Mouse (Mus musculus): ENCODE data around the gene Tdrkh.
A peak's percentile ranks its signal among the peaks of the same experiment; 100 is the strongest.

Tdrkh gene

DNA sequence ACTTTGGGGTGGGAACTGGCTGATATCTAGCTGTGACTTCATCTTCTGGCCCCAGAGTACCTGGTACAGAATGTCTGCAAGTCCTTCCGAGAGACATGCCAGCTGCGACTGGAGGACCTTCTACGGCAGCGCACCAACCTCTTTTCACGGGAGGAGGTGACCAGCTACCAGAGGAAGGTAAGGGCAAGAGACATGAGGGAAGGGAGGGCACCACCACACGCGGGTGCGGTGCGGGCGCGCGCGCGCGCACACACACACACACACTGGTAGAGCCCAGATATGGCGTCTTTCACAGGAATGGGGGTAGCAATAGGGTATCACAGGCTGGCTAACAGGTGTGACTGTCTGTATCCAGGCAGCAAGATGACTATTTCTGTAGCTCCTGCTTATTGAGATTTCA, 23.7 kb upstream of the Tdrkh start:
- no peak for DNase-seq (ENCODE audit: low spot score)

DNA sequence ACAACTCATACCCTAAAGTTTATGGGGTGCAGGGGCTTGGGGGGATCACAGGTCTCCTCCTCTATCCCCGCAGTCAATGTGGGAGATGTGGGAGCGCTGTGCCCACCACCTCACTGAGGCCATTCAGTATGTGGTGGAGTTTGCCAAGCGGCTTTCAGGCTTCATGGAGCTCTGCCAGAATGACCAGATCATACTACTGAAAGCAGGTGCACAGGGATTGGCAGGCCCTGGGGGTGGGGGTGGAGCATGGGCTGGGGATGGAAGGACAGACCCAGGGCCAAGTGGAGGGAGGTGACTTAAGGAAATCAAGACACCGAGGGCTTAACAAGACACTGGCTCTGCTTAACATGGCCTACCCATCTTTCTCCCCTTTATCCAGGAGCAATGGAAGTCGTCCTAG, 22.1 kb upstream of the Tdrkh start:
- no peak for DNase-seq (ENCODE audit: low spot score)

DNA sequence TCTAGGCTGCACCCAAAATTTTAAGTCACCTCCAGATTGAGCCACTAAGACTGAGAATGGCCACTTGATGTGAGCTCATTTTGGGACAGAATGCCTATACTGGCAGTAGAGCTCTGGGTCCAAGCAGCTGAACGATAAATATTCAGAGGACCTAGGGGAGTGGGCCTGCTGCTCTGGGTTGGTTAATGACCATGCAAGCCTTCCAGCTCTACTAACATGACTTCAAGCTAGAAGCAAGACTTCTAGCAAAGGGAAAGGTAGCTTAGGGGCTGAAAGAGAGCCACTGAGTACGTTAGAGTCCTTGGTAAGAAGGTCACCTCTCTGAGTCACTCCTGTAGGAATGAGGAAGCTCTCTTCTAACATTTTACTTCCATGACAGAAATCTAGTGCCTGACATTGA, 20.9 kb upstream of the Tdrkh start:
- DNase-seq (ENCODE audit: low spot score) = no peak

DNA sequence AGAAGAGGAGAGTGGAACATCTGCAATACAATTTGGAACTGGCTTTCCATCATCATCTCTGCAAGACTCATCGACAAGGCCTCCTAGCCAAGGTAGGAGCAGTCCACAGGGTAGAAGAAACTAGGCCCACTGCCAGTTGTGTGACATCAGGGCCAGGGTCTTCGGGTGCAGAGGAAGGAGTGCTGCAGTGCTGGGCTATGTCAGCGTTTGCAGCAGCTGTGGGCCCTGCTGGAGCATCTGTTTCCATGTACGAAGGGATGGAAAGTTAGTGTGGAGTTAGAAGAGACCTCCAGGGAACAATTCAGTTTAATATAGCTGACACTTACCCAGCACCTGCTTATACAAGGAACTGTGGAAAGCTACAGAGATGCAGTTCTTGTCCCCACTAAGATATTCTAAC, 20.0 kb upstream of the Tdrkh start:
- DNase-seq (ENCODE audit: low spot score) = no peak

DNA sequence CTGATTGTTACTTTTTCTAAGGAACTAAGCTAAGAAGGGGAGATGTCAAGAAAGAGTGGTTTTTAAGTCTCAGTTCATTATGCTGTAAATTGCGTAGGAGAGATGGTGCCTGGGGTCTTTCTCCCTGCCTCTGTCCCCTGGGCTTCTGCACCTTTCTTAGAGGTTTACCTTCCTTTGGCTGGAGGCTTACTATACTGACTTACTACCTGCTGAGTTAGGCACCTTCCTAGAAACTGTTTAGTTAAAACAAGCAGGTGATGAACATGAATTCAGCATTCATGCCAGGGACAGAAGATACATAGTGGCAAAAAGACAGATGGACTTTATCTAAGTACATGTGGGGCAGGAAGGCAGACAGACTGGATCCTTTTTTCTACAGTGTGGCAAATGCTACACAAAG, 16.7 kb upstream of the Tdrkh start:
- no peak for DNase-seq (ENCODE audit: low spot score)

DNA sequence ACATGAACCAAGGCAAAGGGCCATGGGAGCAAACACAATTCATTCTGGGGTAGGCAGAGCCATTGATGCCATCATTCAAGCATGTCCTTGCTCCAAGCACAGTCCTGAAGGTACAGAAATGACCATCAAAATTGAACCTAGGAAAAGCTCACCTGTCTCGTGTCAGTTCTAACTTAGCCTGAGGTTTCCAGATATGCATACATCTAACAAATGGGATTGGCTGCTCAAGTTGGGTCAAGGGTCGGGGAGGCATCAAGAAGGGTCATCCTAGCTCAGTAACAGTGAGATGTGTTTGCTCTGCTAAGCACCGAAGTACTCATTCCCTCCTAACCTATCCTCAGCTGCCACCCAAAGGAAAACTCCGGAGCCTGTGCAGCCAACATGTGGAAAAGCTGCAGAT, 16.2 kb upstream of the Tdrkh start:
- no peak for DNase-seq (ENCODE audit: low spot score)

DNA sequence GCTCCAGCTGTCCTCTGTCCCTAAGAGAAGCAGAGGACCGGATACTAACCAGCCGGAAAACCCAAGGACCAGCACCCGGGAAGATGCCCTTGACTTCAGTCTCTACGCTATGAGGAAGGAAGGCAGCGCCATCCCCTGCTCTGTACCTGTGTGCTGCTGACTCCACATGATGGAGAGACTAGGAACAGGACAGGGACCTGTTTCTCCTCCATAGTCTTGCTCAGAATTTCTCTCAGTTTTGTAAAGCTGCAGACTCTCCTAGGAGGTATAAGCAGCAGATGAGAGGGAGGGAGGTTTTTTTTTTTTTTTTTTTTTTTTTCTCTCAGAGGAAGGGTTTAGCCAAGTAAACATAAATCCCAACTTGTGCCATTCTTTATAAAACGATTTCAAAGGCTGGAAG, 14.9 kb upstream of the Tdrkh start, which contains the start of gene Lingo4:
TSS of gene Lingo4 (plus strand) at position 301 of the 400 bp plus-strand sequence.
- DNase-seq (ENCODE audit: low spot score) = no peak

DNA sequence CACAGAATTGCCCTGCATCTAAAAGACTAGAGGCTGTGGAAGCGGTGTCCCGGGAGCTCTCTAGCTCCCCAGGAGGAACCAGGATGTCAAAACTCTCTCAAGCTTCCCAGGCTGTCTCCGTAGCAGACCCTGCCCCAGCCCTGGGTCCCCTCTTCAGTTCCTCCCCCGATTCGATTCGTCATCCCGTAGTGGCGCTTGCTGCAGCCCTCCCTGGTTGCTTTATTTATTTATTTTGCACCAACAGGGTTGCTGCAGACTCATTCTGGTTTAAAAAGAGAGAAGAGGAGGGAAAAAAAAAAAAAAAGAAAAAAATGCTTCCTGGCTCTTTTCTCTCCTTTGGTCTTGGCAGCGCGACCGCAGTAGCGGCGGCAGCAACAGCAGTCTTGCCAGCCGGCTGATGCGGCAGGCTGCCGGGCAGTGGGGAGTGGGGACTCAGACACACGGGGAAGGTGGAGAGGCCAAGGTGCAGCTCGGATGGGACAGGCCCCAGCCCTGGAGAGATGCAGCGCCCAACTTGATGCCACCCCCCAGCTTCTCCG, 14.1 kb upstream of the Tdrkh start:
- DNase-seq (ENCODE audit: low spot score) = peak; percentile 60

DNA sequence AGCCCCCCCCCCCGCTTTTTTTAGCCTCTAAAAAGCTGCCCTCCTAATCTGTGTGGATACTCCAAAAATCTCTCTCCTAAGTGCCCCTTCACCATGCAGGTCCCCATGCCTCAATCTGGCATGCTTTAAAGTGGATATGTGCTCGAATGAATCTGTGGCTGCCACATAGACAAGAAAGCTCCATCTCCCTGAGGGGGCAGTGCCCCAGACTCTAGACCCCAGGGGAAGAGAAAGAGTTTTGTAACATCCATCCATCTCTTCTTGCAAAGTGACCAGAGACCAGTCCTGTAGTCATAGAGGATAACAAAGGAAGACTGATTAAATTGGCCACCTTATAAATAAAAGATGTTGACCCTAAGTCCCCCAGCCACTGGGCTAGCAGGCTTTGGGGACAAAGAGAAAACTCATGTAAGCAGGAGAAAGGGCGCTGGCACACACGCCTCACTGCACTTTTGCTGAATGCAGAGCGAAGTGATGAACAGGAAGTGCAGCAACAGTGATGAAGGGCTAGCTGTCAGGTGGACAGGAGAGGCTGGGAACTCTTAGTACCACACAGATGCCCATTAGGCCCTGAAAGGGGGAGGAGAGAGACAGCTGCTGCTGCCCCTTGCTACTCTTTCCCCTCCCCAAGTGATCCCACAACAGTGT, 13.3 kb upstream of the Tdrkh start:
- peak; percentile 46 for DNase-seq (ENCODE audit: low spot score)

DNA sequence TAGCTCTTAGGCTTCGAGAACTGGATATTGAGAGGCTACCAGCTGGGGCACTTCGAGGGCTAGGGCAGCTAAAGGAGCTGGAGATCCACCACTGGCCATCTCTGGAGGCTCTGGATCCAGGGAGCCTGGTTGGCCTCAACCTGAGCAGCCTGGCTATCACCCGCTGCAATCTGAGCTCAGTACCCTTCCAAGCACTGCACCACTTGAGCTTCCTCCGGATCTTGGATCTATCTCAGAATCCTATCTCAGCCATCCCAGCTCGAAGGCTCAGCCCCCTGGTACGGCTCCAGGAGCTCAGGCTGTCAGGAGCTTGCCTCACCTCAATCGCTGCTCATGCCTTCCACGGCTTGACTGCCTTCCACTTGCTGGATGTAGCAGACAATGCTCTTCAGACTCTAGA, 10.6 kb upstream of the Tdrkh start:
- DNase-seq (ENCODE audit: low spot score) = no peak

DNA sequence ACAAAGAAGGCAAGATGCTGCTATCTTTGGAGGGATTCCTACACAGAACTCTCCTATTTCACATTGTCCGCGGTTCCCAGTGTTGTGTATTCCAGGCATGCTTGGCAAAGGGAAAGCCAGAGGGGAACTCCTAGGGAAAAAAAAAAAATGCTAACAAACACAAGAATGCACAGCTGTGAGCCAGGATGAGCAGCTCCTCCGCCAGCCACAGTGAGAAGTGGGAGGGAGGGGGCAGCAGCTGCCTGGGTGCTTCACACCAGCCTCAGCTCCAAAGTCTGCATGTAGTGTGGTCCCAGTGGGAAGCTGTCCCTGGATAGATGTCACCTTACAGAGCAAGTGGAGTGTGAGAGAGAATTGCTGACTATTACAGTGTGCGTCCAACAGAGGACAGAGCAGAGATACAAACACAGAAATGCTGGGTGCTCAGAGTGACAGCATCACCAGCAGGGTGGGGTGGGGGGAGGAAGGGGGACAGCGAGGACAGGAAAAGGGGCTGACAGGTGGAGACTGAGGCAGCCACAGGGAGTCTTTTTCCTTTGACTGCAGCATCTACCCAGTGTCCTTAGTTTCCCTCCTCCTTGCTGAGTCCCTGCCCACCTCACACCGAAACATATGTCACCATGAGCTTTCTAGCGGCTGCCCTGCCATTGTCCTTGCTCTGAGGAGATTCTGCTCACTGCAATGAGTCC, 8.6 kb upstream of the Tdrkh start:
- DNase-seq (ENCODE audit: low spot score) = peak; percentile 30

DNA sequence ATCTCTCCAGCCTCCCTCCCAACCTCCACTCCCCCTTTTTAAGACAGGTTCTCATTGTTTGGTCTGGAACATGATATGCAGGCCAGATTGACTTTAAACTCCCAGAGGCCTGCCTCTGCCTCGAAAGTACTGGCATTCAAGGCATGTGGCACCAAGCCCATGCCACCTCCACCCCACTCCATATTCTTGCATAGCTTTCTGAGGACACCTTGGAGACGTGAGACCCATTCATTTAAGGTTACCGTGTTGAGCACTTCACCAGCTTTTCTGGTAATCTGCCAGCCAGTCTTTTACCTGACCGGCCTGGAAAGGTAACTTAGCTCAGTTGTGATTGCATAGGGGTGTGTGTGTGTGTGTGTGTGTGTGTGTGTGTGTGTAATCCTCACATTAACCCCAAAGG, 7.5 kb upstream of the Tdrkh start:
- no peak for DNase-seq (ENCODE audit: low spot score)

DNA sequence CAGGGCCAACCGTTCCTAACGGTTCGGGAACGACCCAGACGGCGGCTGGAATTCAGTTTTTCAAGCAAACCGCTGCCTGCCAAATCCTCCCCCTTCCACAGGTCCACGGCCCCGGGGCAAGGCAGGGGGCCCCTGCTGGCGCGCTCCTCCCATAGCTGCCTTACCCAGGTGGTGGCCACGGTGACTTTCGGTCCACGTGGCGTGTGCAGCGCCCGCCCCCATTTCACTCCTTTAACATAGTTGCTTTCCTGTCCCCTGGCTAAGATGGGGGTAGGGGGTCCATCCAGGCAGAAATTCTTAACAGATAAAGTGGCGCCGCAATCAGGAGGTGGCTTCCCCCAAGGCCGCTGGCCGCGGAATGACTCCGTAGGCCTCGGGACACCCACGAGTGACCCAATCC, 543 bp upstream of the Tdrkh start:
- DNase-seq (ENCODE audit: low spot score) = no peak

DNA sequence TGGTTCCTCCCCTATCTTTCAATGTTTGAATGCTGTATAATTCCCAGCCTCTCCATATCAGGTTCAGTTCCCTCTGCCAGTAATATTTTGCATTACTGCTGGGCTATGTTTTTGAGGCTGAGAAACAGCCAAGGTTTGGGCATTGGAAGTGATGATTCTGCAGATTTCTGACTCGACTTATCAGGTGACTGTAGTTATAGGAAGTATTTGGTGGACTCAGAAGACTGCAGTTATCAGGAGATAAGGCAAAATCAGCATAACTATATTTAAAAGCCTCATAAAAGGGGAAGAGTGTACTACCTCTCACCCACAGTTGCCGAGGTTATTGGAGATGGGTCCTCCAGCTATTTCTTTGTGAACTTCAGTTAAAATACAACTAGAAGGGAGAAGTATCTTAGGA, 17.9 kb downstream of the Tdrkh start:
- DNase-seq (ENCODE audit: low spot score) = no peak

DNA sequence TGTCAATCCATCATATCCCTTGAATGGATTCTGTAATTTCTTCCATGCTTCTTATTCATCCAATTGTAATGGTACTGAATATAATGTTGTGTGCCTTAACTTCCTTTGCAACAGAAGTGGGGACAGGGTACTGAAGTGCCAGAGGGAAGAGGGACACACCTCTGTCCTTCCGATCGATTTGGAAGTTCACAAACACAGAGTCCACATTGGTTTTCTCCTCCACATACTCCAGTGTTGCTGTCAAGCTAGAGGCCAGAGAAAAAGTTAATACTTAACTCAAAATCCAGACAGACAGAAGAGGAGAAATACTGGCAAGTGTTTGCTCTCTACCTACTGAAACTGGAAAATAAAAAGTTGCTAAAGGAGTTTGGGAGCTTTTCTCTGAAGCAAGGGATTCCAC, 21.2 kb downstream of the Tdrkh start:
- DNase-seq (ENCODE audit: low spot score) = no peak

DNA sequence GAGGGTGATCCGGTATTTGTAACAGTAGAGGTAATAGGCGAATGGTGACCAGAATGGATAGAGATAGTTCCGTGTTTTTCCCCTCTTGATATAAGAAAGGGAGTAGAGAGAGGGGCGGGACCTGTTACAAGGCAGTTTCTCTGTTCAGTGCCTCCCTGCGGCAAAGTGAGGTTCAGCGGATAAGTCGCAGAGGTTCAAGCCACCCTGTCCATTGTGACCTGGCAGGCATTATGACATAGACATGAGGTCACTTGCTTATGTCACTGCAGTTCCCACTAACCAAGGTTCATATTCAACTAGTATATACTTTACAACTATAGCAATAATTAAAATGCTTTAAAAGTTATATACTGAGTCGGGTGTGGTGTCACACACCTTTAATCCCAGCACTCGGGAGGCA, 23.3 kb downstream of the Tdrkh start:
- no peak for DNase-seq (ENCODE audit: low spot score)

DNA sequence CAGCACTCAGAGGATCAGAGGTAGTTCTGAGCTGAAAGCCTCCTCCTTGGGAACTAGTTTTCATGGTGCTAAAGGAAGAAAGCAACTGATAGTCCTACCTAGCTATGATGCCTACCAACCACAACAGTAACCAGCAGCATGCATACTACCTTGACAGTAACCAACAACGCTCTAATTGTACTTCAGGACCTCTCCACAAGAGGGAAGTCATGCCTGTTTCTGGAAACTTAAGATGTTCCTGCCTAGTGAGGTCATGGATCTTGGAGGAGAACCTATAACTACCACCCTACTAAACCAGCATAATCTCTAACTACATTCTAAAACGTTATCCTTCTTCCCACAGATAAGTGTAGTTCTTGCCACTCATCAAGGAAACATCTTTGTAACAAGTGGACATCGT, 28.1 kb downstream of the Tdrkh start:
- peak; percentile 51 for DNase-seq (ENCODE audit: low spot score)

DNA sequence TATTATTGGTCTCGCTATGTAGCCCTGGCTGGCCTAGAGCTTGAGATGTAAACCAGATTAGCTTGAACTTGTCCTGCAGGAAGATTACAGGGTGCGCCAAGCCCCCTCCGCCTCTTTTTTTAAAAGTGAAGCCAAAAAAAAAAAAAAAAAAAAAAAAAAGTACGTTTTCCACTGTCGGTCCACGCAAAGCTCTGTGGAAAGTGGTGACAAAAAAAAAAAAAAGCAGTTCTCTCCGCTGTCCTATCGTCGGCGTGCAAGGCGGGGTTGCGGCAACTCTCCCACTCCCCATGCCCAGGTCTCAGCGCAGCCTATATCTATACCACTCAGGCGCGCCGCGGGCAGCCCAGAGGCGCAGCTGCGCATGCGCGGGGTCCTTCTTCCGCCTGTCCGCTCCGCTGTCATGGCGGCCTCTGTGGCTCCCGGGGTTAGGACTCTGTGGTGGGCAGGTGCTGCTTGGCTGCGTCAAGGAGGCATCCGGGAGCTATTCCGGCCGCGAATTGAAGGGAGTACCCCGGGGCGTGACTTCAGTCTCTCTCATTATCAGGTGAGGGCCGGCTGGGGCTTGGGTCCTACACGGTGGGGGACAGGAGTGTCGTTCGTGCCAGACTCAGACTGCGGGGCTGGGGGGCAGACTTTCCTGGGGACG, 30.0 kb downstream of the Tdrkh start, which contains the start of gene Mrpl9:
TSS of gene Mrpl9 (plus strand) at position 368 of the 646 bp plus-strand sequence.
- peak; percentile 99 for DNase-seq (ENCODE audit: low spot score)

DNA sequence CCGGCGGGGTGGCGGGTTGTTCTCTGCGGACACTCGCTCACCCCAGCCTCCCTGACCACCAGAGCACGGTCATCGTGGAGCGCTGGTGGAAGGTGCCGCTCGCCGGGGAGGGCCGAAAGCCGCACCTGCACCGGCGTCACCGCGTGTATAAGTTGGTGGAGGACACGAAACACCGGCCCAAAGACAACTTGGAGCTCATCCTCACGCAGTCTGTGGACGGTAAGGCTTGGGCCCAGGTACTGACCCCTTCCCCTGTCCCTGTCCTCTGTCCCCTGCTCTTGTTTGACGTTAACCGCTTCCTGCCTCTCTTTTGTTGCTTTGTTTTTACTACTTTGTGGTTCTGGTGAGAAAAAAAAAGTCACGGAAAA, 30.5 kb downstream of the Tdrkh start, which contains the start of gene Oaz3:
TSS of gene Oaz3 (minus strand) at position 319 of the 368 bp plus-strand sequence.
- no peak for DNase-seq (ENCODE audit: low spot score)

DNA sequence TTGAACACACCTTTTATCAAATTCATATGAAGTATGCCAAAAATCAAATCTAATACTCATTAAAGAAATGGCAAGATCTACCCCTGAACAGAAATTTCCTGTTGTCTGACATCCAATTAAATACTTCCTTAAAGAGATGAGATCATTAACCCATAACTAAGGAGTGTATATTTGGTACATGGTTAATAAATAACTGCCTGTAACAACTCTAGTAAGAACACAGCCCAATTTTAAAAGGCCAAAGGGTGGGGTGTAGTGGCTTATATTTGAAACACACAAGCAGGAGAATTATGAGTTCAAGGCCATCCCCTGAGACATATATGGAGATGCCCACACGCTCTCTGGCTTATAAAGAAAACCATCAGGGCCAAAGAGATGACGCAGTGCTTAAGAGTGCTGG, 36.3 kb downstream of the Tdrkh start:
- DNase-seq (ENCODE audit: low spot score) = no peak

DNA sequence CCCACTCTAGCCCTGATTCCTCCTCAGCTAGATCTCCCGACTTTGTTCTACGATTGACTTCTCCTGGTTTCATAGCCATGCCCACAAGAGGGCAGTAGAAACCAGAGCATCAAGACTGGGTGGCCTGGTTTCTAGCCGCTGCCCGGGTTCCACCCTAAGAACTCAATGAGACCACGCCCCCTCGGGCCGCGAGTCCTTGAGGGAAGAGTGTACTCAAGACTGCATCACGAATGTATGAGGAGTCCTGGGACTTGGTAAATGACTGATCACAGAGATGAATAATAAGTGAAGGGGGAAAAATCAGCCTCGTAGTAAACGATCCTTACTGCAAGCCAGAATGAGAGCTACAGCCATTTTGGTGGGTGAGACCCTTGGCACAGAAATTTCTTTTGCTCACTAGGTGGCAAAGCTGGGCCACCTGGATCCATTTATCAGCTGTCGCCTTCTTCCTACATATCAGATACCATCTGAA, 43.5 kb downstream of the Tdrkh start:
- peak; percentile 98 for DNase-seq (ENCODE audit: low spot score)

DNA sequence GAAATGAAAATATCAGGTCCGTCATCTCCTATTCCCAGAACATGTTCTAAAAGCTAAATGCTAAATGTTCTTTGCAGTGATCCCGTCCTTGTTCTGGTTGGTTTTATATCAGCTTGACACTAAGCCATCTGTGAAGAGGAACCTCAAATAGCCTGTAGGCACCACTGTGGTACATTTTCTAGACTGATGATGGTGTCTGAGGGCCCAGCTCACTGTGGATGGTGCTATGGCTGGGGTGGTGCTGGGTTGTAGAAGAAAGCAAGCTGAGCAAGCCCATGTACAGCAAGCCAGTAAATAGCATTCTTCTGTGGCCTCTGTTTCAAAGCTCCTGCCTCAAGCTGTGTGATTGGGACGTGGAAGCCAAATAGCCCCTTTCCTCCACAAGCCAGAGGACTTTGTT, 44.0 kb downstream of the Tdrkh start:
- no peak for DNase-seq (ENCODE audit: low spot score)

DNA sequence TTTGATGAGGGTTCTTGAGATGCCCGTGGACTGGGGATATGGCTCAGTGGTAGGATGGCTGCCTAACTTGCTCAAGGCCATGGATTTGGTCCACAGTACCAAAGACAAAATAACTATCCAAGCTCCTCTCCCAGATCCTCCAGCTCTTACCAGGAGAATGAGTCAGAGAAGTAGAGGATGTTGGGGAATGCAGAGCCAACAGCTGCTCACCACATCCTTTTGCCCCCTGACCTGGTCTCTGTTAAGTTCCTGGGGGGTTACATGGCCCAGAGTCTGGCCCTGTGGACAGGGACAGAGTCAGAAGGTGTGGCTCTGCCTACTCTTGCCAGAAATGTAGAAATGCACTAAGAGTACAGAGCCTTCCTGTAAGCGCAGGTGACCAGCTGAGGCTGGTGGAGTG, 46.8 kb downstream of the Tdrkh start:
- DNase-seq (ENCODE audit: low spot score) = no peak

Measured in retina, embryonic 14.5 days (tissue).